Mouse (Mus musculus): ENCODE results near the gene Pi4kb. TPM values are rescaled to one million over a fixed set of nuclear protein-coding genes. Genes with fewer than 3 reads are reported as not detected.
A peak's percentile ranks its signal among the peaks of the same experiment; 100 is the strongest.

The Pi4kb gene
- polyA plus RNA-seq, 1 experiment from 2014 or later: 11.6 TPM

GRCm38 (mm10) chr3:94973620-94974019, 911 bp upstream of the Pi4kb start:
- no peak overlapping the region for H3K9ac ChIP-seq (ENCODE audit: low read depth, low read length)

GRCm38 (mm10) chr3:94974026-94974527, 454 bp upstream of the Pi4kb start:
- no peaks in the 10 kb centered on the region for H3K9me3 ChIP-seq (replicated peaks; ENCODE audit: control insufficient read depth, low read length)
- no peaks in the 10 kb centered on the region for H3K27me3 ChIP-seq (ENCODE audit: control insufficient read depth, insufficient read depth, low read depth, low read length)
- peaks cover 15% of the 10 kb centered on the region for H3K4me1 ChIP-seq (ENCODE audit: control insufficient read depth, low read depth, low read length)
- H3K27ac ChIP-seq (ENCODE audit: low read length): peak overlapping the region; percentile 27; the same call in 1 of the 2 replicates
- peak overlapping the region; percentile 83 for H3K4me3 ChIP-seq (ENCODE audit: low read depth, low read length)
- no peak for ATAC-seq (ENCODE audit: low read depth)
- peak overlapping the region; percentile 81 for H3K4me2 ChIP-seq (ENCODE audit: low read depth, low read length)
- no peaks in the 10 kb centered on the region; the same call in 1 of the 2 replicates for H3K36me3 ChIP-seq (ENCODE audit: control insufficient read depth, insufficient read depth)
- 23% methylated on average over 9 of the region's 9 CpGs for WGBS (ENCODE audit: insufficient replicate concordance)
- H3K9ac ChIP-seq (ENCODE audit: low read depth, low read length): peak overlapping the region; percentile 67

More at GRCm38 (mm10) chr3:94973620-94974019, 911 bp upstream of the Pi4kb start:
- peaks cover 15% of the 10 kb centered on the region for H3K4me1 ChIP-seq (ENCODE audit: control insufficient read depth, low read depth, low read length)
- H3K9me3 ChIP-seq (replicated peaks; ENCODE audit: control insufficient read depth, low read length): no peaks in the 10 kb centered on the region
- H3K27me3 ChIP-seq (ENCODE audit: control insufficient read depth, insufficient read depth, low read depth, low read length): no peaks in the 10 kb centered on the region
- no peaks in the 10 kb centered on the region; the same call in 1 of the 2 replicates for H3K36me3 ChIP-seq (ENCODE audit: control insufficient read depth, insufficient read depth)
- 84% methylated on average over 5 of the region's 5 CpGs for WGBS (ENCODE audit: insufficient replicate concordance)
- H3K4me3 ChIP-seq (ENCODE audit: low read depth, low read length): no peak overlapping the region
- H3K27ac ChIP-seq (ENCODE audit: low read length): no peak overlapping the region
- peak overlapping the region; percentile 81; the same call in 1 of the 2 replicates for H3K4me2 ChIP-seq (ENCODE audit: low read depth, low read length)
- no peak for ATAC-seq (ENCODE audit: low read depth)

DNA sequence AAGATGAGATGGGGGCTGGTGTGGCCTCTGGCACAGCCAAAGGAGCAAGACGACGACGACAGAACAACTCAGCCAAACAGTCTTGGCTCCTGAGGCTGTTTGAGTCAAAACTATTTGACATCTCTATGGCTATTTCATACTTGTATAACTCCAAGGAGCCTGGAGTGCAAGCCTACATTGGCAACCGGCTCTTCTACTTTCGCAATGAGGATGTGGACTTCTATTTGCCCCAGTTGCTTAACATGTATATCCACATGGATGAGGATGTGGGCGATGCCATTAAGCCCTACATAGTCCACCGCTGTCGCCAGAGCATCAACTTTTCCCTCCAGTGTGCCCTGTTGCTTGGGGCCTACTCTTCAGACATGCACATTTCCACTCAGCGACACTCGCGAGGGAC, 9.8 kb downstream of the Pi4kb start:
- Histone ChIP-seq H3K9ac (ENCODE audit: low read depth, low read length) (no peak overlapping the region), H3K4me3 (ENCODE audit: low read depth, low read length) (no peak overlapping the region), H3K4me1 (ENCODE audit: control insufficient read depth, low read depth, low read length) (peaks cover 23% of the 10 kb centered on the region), H3K27me3 (ENCODE audit: control insufficient read depth, insufficient read depth, low read depth, low read length) (no peaks in the 10 kb centered on the region), H3K4me2 (ENCODE audit: low read depth, low read length) (no peak overlapping the region), H3K36me3 (ENCODE audit: control insufficient read depth, insufficient read depth) (peaks cover 14% of the 10 kb centered on the region), H3K9me3 (replicated peaks; ENCODE audit: control insufficient read depth, low read length) (no peaks in the 10 kb centered on the region), H3K27ac (ENCODE audit: low read length) (no peak overlapping the region)
- WGBS (ENCODE audit: insufficient replicate concordance): 84% methylated on average over 11 of the region's 11 CpGs
- ATAC-seq (ENCODE audit: low read depth): no peak

- ATAC-seq (ENCODE audit: low read depth): no peak
- H3K27me3 ChIP-seq (ENCODE audit: control insufficient read depth, insufficient read depth, low read depth, low read length): no peaks in the 10 kb centered on the region
- peaks cover 14% of the 10 kb centered on the region for H3K36me3 ChIP-seq (ENCODE audit: control insufficient read depth, insufficient read depth)
- H3K9ac ChIP-seq (ENCODE audit: low read depth, low read length): no peak overlapping the region
- no peaks in the 10 kb centered on the region for H3K9me3 ChIP-seq (replicated peaks; ENCODE audit: control insufficient read depth, low read length)
- H3K4me3 ChIP-seq (ENCODE audit: low read depth, low read length): no peak overlapping the region
- H3K4me2 ChIP-seq (ENCODE audit: low read depth, low read length): no peak overlapping the region
- 85% methylated on average over 2 of the region's 2 CpGs for WGBS (ENCODE audit: insufficient replicate concordance)
- no peak overlapping the region for H3K27ac ChIP-seq (ENCODE audit: low read length)
- H3K4me1 ChIP-seq (ENCODE audit: control insufficient read depth, low read depth, low read length): peaks cover 24% of the 10 kb centered on the region
Measured at GRCm38 (mm10) chr3:94985513-94985912, 11.0 kb downstream of the Pi4kb start.

DNA sequence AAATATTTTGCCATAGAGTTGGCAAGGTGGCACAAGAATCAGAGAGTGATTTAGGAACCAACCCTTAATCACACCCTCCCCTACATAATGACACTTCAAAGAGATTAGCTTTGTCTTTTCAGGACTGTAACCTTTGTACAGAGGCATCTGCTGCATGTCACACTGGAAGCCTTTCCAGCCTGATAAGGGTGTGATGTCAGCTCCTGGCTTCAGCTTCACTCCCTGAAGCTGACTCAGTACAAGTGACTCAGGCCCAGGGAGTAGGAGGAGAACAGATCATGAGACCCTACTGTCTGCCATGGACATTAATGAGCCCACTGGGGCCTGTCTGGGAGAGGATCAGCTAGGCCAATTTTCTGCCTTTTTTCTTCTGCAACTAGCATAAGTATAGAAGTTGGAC, 13.0 kb downstream of the Pi4kb start:
- H3K4me3 ChIP-seq (ENCODE audit: low read depth, low read length): no peak overlapping the region
- H3K4me1 ChIP-seq (ENCODE audit: control insufficient read depth, low read depth, low read length): peaks cover 24% of the 10 kb centered on the region
- H3K9me3 ChIP-seq (replicated peaks; ENCODE audit: control insufficient read depth, low read length): no peaks in the 10 kb centered on the region
- H3K27ac ChIP-seq (ENCODE audit: low read length): no peak overlapping the region
- H3K4me2 ChIP-seq (ENCODE audit: low read depth, low read length): no peak overlapping the region
- no peak overlapping the region for H3K9ac ChIP-seq (ENCODE audit: low read depth, low read length)
- peak; percentile 79 for ATAC-seq (ENCODE audit: low read depth)
- no peaks in the 10 kb centered on the region for H3K27me3 ChIP-seq (ENCODE audit: control insufficient read depth, insufficient read depth, low read depth, low read length)
- peaks cover 15% of the 10 kb centered on the region for H3K36me3 ChIP-seq (ENCODE audit: control insufficient read depth, insufficient read depth)

GRCm38 (mm10) chr3:94989159-94989761, 14.7 kb downstream of the Pi4kb start:
- no peak overlapping the region for H3K9ac ChIP-seq (ENCODE audit: low read depth, low read length)
- no peaks in the 10 kb centered on the region for H3K9me3 ChIP-seq (replicated peaks; ENCODE audit: control insufficient read depth, low read length)
- WGBS (ENCODE audit: insufficient replicate concordance): 74% methylated on average over 9 of the region's 9 CpGs
- no peak for ATAC-seq (ENCODE audit: low read depth)
- H3K4me2 ChIP-seq (ENCODE audit: low read depth, low read length): no peak overlapping the region
- no peak overlapping the region for H3K4me3 ChIP-seq (ENCODE audit: low read depth, low read length)
- H3K36me3 ChIP-seq (ENCODE audit: control insufficient read depth, insufficient read depth): peaks cover 14% of the 10 kb centered on the region
- H3K4me1 ChIP-seq (ENCODE audit: control insufficient read depth, low read depth, low read length): peaks cover 24% of the 10 kb centered on the region
- no peaks in the 10 kb centered on the region for H3K27me3 ChIP-seq (ENCODE audit: control insufficient read depth, insufficient read depth, low read depth, low read length)
- H3K27ac ChIP-seq (ENCODE audit: low read length): 0 out of 2 replicates have a peak overlapping the region, but pooled peaks have one; percentile 7

- H3K4me1 ChIP-seq (ENCODE audit: control insufficient read depth, low read depth, low read length): peaks cover 2% of the 10 kb centered on the region; the same call in 1 of the 2 replicates
- no peak overlapping the region for H3K4me3 ChIP-seq (ENCODE audit: low read depth, low read length)
- H3K27ac ChIP-seq (ENCODE audit: low read length): no peak overlapping the region
- H3K9me3 ChIP-seq (replicated peaks; ENCODE audit: control insufficient read depth, low read length): no peaks in the 10 kb centered on the region
- H3K9ac ChIP-seq (ENCODE audit: low read depth, low read length): no peak overlapping the region
- H3K4me2 ChIP-seq (ENCODE audit: low read depth, low read length): no peak overlapping the region
- H3K27me3 ChIP-seq (ENCODE audit: control insufficient read depth, insufficient read depth, low read depth, low read length): no peaks in the 10 kb centered on the region
- ATAC-seq (ENCODE audit: low read depth): no peak
- peaks cover 41% of the 10 kb centered on the region for H3K36me3 ChIP-seq (ENCODE audit: control insufficient read depth, insufficient read depth)
- WGBS (ENCODE audit: insufficient replicate concordance): 25% methylated on average over 2 of the region's 2 CpGs
Measured at GRCm38 (mm10) chr3:94996946-94997345, 22.4 kb downstream of the Pi4kb start.

DNA sequence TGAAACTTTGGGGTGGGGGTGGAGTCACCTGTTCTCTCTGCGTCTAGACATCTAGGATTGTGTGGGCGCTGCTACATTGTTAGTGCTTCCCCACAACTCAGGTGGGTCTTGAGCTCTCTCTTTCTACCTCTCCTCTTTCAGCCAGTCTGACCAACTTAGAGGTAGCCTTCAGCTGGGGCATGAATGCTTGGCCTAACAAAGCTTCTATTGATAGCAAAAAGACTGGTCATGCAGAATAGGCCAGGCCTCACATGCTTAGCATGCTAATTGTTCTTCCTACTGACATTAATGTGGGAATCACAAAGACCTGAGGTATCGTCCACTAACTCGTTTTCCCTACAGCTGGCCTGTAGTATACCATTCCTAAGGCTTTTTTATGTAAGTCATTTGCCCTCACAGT, 28.0 kb downstream of the Pi4kb start:
- H3K4me3 ChIP-seq (ENCODE audit: low read depth, low read length): no peak overlapping the region
- peaks cover 37% of the 10 kb centered on the region for H3K36me3 ChIP-seq (ENCODE audit: control insufficient read depth, insufficient read depth)
- ATAC-seq (ENCODE audit: low read depth): no peak
- 83% methylated on average over 4 of the region's 4 CpGs for WGBS (ENCODE audit: insufficient replicate concordance)
- no peaks in the 10 kb centered on the region for H3K9me3 ChIP-seq (replicated peaks; ENCODE audit: control insufficient read depth, low read length)
- no peaks in the 10 kb centered on the region for H3K27me3 ChIP-seq (ENCODE audit: control insufficient read depth, insufficient read depth, low read depth, low read length)
- no peak overlapping the region for H3K4me2 ChIP-seq (ENCODE audit: low read depth, low read length)
- H3K27ac ChIP-seq (ENCODE audit: low read length): no peak overlapping the region
- no peak overlapping the region for H3K9ac ChIP-seq (ENCODE audit: low read depth, low read length)
- H3K4me1 ChIP-seq (ENCODE audit: control insufficient read depth, low read depth, low read length): peaks cover 5% of the 10 kb centered on the region

DNA sequence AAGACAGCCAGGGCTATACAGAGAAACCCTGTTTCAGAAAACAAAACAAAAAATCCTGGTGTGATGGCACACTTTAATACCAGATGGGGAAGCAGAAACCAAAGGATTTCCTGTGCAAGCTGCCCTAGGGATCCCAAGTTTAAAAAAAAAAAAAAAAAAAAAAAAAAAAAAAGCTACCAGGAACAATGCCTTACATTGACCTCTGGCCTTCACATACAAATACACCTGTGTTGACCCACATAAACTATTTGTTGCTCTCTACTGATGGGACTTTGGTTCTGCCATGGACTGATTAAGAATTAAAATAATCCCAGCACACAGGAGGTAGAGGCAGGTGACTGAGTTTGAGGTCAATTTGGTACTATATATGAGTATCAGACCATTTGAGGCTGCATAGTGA, 28.7 kb downstream of the Pi4kb start:
- no peak overlapping the region for H3K27ac ChIP-seq (ENCODE audit: low read length)
- no peak overlapping the region for H3K4me2 ChIP-seq (ENCODE audit: low read depth, low read length)
- H3K9ac ChIP-seq (ENCODE audit: low read depth, low read length): no peak overlapping the region
- H3K9me3 ChIP-seq (replicated peaks; ENCODE audit: control insufficient read depth, low read length): no peaks in the 10 kb centered on the region
- ATAC-seq (ENCODE audit: low read depth): no peak
- peaks cover 5% of the 10 kb centered on the region for H3K4me1 ChIP-seq (ENCODE audit: control insufficient read depth, low read depth, low read length)
- no peaks in the 10 kb centered on the region for H3K27me3 ChIP-seq (ENCODE audit: control insufficient read depth, insufficient read depth, low read depth, low read length)
- no peak overlapping the region for H3K4me3 ChIP-seq (ENCODE audit: low read depth, low read length)
- peaks cover 37% of the 10 kb centered on the region for H3K36me3 ChIP-seq (ENCODE audit: control insufficient read depth, insufficient read depth)

All from liver, embryonic 16.5 days (tissue).